Mouse (Mus musculus) layer of hippocampus, adult 2 months (tissue): ENCODE measurements around the gene Ncoa3. TPM values are rescaled to one million over a fixed set of nuclear protein-coding genes. Genes with fewer than 3 reads are reported as not detected.
"Not testable (repeated sequence)": the region's sequence is repeated elsewhere in the genome, so short reads cannot be mapped to it uniquely, and the experiment has no call there.

ENCODE experiments used
- DNase-seq, 2 experiments: peaks; one replicate each; pipeline ENCODE4 v3.0.0; 2022; ENCODE audit warnings: low spot score in 2 of 2
- H3K27ac ChIP-seq: fragments of 200-600 bp; 2 replicates; pipeline ENCODE4 v1.8.1; 2022
- H3K4me3 ChIP-seq: fragments of 200-600 bp; 2 replicates; pipeline ENCODE4 v1.8.1; 2022; ENCODE audit warnings: mild to moderate bottlenecking
- CTCF ChIP-seq: fragments of 200-600 bp; conservative IDR thresholded peaks from 2 replicates; pipeline ENCODE4 v1.8.1; 2022; ENCODE audit warnings: antibody characterized with exemption, mild to moderate bottlenecking, moderate library complexity
- long read RNA-seq, 2 experiments: library from polyadenylated mRNA; stranded (forward); transcript quantifications; one replicate each; pipeline ENCODE4 v2.0.0; 2021; ENCODE audit warnings: borderline mapping rate in 2 of 2
- total RNA-seq, 2 experiments: library from RNA; stranded (reverse); gene quantifications; 2 replicates each; pipeline ENCODE4 v1.2.3; 2021

Gene Ncoa3
- total RNA-seq, result 10 to 100 TPM; 27.8 to 37.7 TPM
- long read RNA-seq, experiment 1, full-length matches to known transcripts, result 1 of 7 reads
- long read RNA-seq, experiment 1, partial matches to known transcripts, result 3 of 7 reads
- long read RNA-seq, experiment 1, other reads (novel, unspliced or antisense), result 3 of 7 reads
- long read RNA-seq, experiment 2, full-length matches to known transcripts, result 1 of 9 reads
- long read RNA-seq, experiment 2, partial matches to known transcripts, result 5 of 9 reads
- long read RNA-seq, experiment 2, other reads (novel, unspliced or antisense), result 3 of 9 reads

GRCm38 (mm10) chr2:165992270-165993172, at the start of gene Ncoa3:
Gene Ncoa3 (plus strand): TSS chr2:165992636.
- DNase-seq, result peak; percentile 88 to 94
- TF ChIP-seq CTCF, result no peak
- Histone ChIP-seq H3K4me3 (peak within 1 kb of the TSS; percentile 86), H3K27ac (peak within 1 kb of the TSS; percentile 94)

DNA sequence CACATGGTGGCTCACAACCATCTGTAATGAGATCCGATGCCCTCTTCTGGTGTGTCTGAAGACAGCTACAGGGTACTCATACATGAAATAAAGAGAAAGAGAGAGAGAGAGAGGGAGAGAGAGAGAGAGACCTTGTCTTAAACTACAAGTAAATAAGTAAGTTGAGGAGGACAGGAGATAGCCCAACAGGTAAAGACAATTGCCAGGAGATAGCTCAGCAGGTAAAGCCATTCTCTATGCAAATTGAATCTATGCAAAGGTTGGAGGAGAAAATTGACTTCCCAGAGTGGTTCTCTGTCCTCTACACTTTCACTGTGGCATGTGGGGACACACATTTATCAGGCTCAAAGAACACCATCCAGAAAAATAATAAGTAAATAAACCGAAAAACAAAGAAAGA, 49.3 kb upstream of the Ncoa3 start:
- DNase-seq, result no peak
- no peak overlapping the region for H3K27ac ChIP-seq
- no peak overlapping the region for H3K4me3 ChIP-seq
- no peak for TF ChIP-seq CTCF

DNA sequence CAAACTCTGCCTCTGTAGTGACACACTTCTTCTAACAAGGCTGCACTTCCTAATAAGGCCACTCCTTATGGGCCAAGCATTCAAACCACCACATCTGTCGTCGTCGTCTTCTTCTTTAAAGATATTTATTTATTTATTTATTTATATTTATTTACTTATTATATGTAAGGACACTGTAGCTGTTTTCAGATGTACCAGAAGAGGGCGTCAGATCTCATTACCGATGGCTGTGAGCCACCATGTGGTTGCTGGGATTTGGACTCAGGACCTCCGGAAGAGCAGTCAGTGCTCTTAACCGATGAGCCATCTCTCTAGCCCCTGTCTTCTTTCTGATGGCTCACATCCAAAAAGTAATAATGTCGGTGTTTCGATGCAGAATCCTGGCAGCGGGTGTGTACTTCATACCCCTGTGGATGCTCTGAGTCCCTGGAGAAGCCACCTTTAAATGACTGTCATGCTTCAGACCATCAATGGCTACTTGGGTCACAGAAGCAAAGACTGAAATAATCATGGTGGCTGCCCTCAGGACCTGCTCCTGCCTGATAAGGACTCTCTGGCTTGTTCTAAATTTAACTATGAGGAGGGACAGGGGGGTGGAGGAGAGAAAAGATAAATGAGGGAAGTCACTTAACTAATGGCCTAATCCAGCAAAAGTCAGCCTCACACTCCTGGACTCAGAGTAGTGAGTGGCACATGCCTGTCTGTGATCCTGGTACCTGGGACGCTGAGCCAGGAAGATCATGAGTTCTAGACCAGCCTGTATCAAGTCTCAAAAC, 47.7 kb upstream of the Ncoa3 start:
- DNase-seq, result no peak
- Histone ChIP-seq H3K27ac (no peak overlapping the region), H3K4me3 (no peak overlapping the region)
- TF ChIP-seq CTCF, result peak; percentile 38

DNA sequence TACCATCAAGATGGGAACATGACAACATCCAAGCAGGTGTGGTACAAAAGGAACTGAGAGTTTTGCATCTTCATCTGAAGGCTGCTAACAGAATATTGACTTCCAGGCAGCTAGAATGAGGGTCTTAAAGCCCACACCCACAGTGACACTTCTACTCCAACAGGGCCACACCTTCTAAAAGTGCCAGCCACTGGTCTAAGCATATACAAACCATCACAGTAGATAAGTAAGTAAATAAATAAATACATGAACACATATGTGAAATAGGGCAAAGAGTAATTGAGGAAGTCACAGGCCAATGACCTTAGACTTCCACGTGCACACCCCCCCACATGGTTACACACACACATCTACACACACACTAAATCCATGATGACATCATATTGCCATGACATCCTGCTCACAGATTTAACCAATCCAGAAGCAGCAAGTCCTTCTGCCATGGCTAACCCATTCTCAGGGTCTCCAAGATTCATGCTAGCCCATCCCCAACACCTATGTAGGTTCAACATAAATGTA, 46.3 kb upstream of the Ncoa3 start:
- no peak for TF ChIP-seq CTCF
- Histone ChIP-seq H3K27ac (no peak overlapping the region), H3K4me3 (no peak overlapping the region)
- DNase-seq, result no peak

DNA sequence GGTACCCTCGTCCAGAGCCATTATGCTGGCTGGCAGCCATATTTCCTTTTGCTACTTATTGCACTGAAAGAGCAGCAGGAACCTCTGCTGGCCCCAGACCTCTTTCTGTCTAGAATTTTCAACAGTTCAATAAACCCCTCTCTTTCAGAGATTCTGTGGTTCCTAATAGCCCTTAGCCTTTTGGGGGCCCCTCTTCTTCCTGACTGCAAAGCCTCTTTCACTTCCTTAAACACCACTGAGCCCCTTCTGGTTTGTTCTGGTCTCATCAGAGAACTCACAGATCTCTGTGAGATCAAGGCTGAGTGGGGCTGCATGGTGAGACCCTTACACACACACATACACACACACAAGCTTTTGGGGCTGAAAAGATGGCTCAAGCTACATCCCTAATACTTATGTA, 44.4 kb upstream of the Ncoa3 start:
- Histone ChIP-seq H3K27ac (no peak overlapping the region), H3K4me3 (no peak overlapping the region)
- no peak for DNase-seq
- TF ChIP-seq CTCF, result no peak

- not testable (repeated sequence) for H3K4me3 ChIP-seq, DNase-seq, H3K27ac ChIP-seq
Observed at GRCm38 (mm10) chr2:165948785-165949184, 43.7 kb upstream of the Ncoa3 start.

GRCm38 (mm10) chr2:165949719-165950118, 42.7 kb upstream of the Ncoa3 start:
- no peak overlapping the region for H3K27ac ChIP-seq
- no peak for TF ChIP-seq CTCF
- no peak overlapping the region for H3K4me3 ChIP-seq
- no peak for DNase-seq

- no peak overlapping the region for H3K27ac ChIP-seq
- no peak for TF ChIP-seq CTCF
- H3K4me3 ChIP-seq, result no peak overlapping the region
- DNase-seq, result no peak
Observed at GRCm38 (mm10) chr2:165951432-165952068, 40.9 kb upstream of the Ncoa3 start.

- peak overlapping the region; percentile 76 for H3K27ac ChIP-seq
- no peak overlapping the region for H3K4me3 ChIP-seq
- TF ChIP-seq CTCF, result no peak
- no peak for DNase-seq
Observed at GRCm38 (mm10) chr2:165954872-165955271, 37.6 kb upstream of the Ncoa3 start.

DNA sequence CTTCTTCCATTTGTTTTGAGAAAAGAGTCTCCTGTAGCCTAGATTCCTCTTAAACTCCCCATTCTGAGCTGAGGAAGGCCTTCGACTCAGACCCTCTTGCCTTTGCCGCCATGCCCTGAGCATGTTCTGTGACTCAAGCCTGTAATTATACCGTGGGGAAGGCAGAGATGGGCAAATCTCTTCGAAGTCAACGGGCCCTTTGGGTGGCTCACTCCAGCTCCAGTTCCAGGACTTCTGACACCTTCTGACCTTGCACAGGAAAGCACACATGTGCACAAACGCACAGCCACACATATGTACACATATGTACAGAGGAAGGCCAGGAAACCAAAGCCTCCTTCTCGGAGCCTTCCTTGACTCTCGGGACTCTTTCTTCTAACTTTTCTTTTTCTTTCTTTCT, 37.0 kb upstream of the Ncoa3 start:
- peak overlapping the region; percentile 62 for H3K27ac ChIP-seq
- DNase-seq, result no peak
- no peak overlapping the region for H3K4me3 ChIP-seq
- TF ChIP-seq CTCF, result no peak

GRCm38 (mm10) chr2:165956096-165956740, 36.2 kb upstream of the Ncoa3 start:
- DNase-seq, result no peak
- no peak for TF ChIP-seq CTCF
- Histone ChIP-seq H3K27ac (no peak overlapping the region), H3K4me3 (no peak overlapping the region)

DNA sequence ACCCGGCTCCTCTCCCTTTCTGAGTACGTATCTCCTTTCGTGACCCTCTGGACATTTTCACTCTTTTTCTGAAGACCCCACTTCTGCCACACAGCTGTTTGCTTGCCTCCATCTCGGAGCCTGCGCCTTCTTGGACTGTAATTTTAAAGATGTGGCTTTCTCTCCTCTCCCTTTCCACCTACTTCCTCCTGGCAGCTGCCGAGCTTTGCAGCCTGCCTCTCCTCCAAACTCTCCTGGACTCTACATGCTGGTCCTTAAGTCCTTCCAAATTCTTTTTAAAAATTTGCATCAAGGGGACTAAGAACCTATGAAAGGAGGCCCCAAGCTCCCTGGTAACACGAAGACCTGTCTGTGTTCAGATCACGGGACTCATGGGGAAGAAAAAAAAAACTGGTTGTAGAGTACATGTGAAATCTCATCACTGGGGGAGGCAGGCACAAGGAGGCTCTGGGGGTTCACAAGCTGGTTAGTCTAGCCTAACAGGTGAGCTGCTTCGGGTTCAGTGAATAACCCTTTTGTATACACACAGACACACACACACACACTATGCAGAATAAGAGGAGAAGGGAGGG, 35.1 kb upstream of the Ncoa3 start:
- no peak for TF ChIP-seq CTCF
- H3K4me3 ChIP-seq, result no peak overlapping the region
- no peak for DNase-seq
- no peak overlapping the region for H3K27ac ChIP-seq
